Mouse (Mus musculus): ENCODE measurements around the gene Olfr44.

GRCm38 (mm10) chr9:39523616-39524285, 30.0 kb upstream of the Olfr44 start:
- TF ChIP-seq CTCF (IDR thresholded peaks at IDR 0.05; ENCODE audit: low read depth) (no peak), EP300 (optimal IDR thresholded peaks at IDR 0.05) (no peak)

Data from stomach, postnatal 0 days (tissue).